8 mouse cellular contexts compared by ENCODE assay signal in genomic region chr17:56139858-56140595, GRCm38 (mm10). TPM values are rescaled to one million over a fixed set of nuclear protein-coding genes. Genes with fewer than 3 reads are reported as not detected.
A peak's percentile ranks its signal among the peaks of the same experiment; 100 is the strongest.
DNase-seq lines count a peak whose midpoint lies in the region; ATAC-seq and TF ChIP-seq lines count a peak whose summit lies in the region.

Gene Sema6b (minus strand): TSS chr17:56140343.

- no peaks in the 10 kb centered on the region for H3K4me1 ChIP-seq in bone marrow, adult 2 months (ENCODE audit: control insufficient read depth, insufficient read depth, low read length)
- H3K4me1 ChIP-seq in forebrain, embryonic 12.5 days = peaks cover 40% of the 10 kb centered on the region
- H3K4me1 ChIP-seq in hindbrain, embryonic 14.5 days (replicated peaks; ENCODE audit: control insufficient read depth, insufficient read depth, low read length) = peaks cover 17% of the 10 kb centered on the region
- H3K4me1 ChIP-seq in limb, embryonic 11.5 days (ENCODE audit: control insufficient read depth, insufficient read depth, low read length) = peaks cover 7% of the 10 kb centered on the region
- H3K4me1 ChIP-seq in midbrain, embryonic 16.5 days (ENCODE audit: control insufficient read depth, insufficient read depth, low read length) = peaks cover 32% of the 10 kb centered on the region

- no peaks in the 10 kb centered on the region for H3K36me3 ChIP-seq in forebrain, embryonic 12.5 days (replicated peaks)
- H3K36me3 ChIP-seq in hindbrain, embryonic 14.5 days (replicated peaks; ENCODE audit: control insufficient read depth, insufficient read depth) = no peaks in the 10 kb centered on the region
- H3K36me3 ChIP-seq in limb, embryonic 11.5 days (ENCODE audit: control insufficient read depth, insufficient read depth, low read length) = no peaks in the 10 kb centered on the region
- no peaks in the 10 kb centered on the region for H3K36me3 ChIP-seq in midbrain, embryonic 16.5 days (ENCODE audit: control insufficient read depth, insufficient read depth, low read length)

- ATAC-seq in forebrain, embryonic 12.5 days (ENCODE audit: low FRiP score) = peak; percentile 24
- peak; percentile 49 for ATAC-seq in hindbrain, embryonic 14.5 days (ENCODE audit: low FRiP score)
- ATAC-seq in limb, embryonic 11.5 days (ENCODE audit: insufficient number of reproducible peaks, low FRiP score, low TSS enrichment, low read depth) = no peak
- ATAC-seq in midbrain, embryonic 16.5 days = peak; percentile 46

- no peak; the same call in 1 of the 2 replicates for TF ChIP-seq POLR2A in bone marrow, adult 2 months (IDR thresholded peaks at IDR 0.05; ENCODE audit: borderline replicate concordance, control insufficient read depth, low read depth, low read length)

- TF ChIP-seq CTCF in bone marrow, adult 2 months (IDR thresholded peaks at IDR 0.05; ENCODE audit: control insufficient read depth, insufficient read depth, low read length) = no peak

- peak within 1 kb of the TSS; percentile 74 for H3K9ac ChIP-seq in forebrain, embryonic 12.5 days
- H3K9ac ChIP-seq in hindbrain, embryonic 14.5 days = peak within 1 kb of the TSS; percentile 87
- H3K9ac ChIP-seq in limb, embryonic 11.5 days (ENCODE audit: low read length) = peak within 1 kb of the TSS; percentile 50
- peak within 1 kb of the TSS; percentile 90 for H3K9ac ChIP-seq in midbrain, embryonic 16.5 days (ENCODE audit: low read depth, low read length)

- peak within 1 kb of the TSS; percentile 7; the same call in 1 of the 2 replicates for H3K27ac ChIP-seq in bone marrow, adult 2 months (ENCODE audit: control insufficient read depth, insufficient read depth, low read depth, low read length, poor library complexity)
- peak within 1 kb of the TSS; percentile 50 for H3K27ac ChIP-seq in forebrain, embryonic 12.5 days
- H3K27ac ChIP-seq in hindbrain, embryonic 14.5 days = peak within 1 kb of the TSS; percentile 78
- no peak within 1 kb of the TSS for H3K27ac ChIP-seq in limb, embryonic 11.5 days (replicated peaks; ENCODE audit: low read depth, low read length)
- peak within 1 kb of the TSS; percentile 78 for H3K27ac ChIP-seq in midbrain, embryonic 16.5 days (ENCODE audit: low read length)

- 2% methylated on average over 78 of the region's 79 CpGs for WGBS in bone marrow, adult 2 months
- 2% methylated on average over 59 of the region's 79 CpGs for WGBS in forebrain, embryonic 12.5 days
- 1% methylated on average over 76 of the region's 79 CpGs for WGBS in hindbrain, embryonic 14.5 days
- under 1% methylated on average over 76 of the region's 79 CpGs for WGBS in limb, embryonic 11.5 days
- 1% methylated on average over 61 of the region's 79 CpGs for WGBS in midbrain, embryonic 16.5 days

- H3K4me2 ChIP-seq in forebrain, embryonic 12.5 days = peak within 1 kb of the TSS; percentile 96
- H3K4me2 ChIP-seq in hindbrain, embryonic 14.5 days (replicated peaks) = peak within 1 kb of the TSS; percentile 79
- peak within 1 kb of the TSS; percentile 99 for H3K4me2 ChIP-seq in limb, embryonic 11.5 days (ENCODE audit: low read depth, severe bottlenecking)
- H3K4me2 ChIP-seq in midbrain, embryonic 16.5 days (ENCODE audit: low read length) = peak within 1 kb of the TSS; percentile 73

- H3K4me3 ChIP-seq in bone marrow, adult 2 months (replicated peaks; ENCODE audit: control insufficient read depth, low read depth, low read length) = peak within 1 kb of the TSS; percentile 53
- peak within 1 kb of the TSS; percentile 78 for H3K4me3 ChIP-seq in forebrain, embryonic 12.5 days (replicated peaks)
- H3K4me3 ChIP-seq in hindbrain, embryonic 14.5 days (replicated peaks; ENCODE audit: low read length) = peak within 1 kb of the TSS; percentile 85
- peak within 1 kb of the TSS; percentile 63 for H3K4me3 ChIP-seq in limb, embryonic 11.5 days (ENCODE audit: low read depth, low read length)
- peak within 1 kb of the TSS; percentile 84 for H3K4me3 ChIP-seq in midbrain, embryonic 16.5 days (ENCODE audit: low read depth, low read length)

- H3K27me3 ChIP-seq in forebrain, embryonic 12.5 days = peaks cover 93% of the 10 kb centered on the region
- H3K27me3 ChIP-seq in hindbrain, embryonic 14.5 days (ENCODE audit: control insufficient read depth, insufficient read depth, low read length) = no peaks in the 10 kb centered on the region
- peaks cover 55% of the 10 kb centered on the region for H3K27me3 ChIP-seq in limb, embryonic 11.5 days (ENCODE audit: control insufficient read depth, insufficient read depth, low read length)
- H3K27me3 ChIP-seq in midbrain, embryonic 16.5 days (ENCODE audit: control insufficient read depth, insufficient read depth, low read depth, low read length) = no peaks in the 10 kb centered on the region

- peak; percentile 76 for DNase-seq in gastrocnemius, postnatal 10 days
- DNase-seq in gastrocnemius, adult 8-10 months (ENCODE audit: low spot score in 2 of 2) = no peak
- peak; percentile 79 for DNase-seq in hindbrain, embryonic 14.5 days (ENCODE audit: low spot score)
- DNase-seq in limb, embryonic 11.5 days (ENCODE audit: low spot score) = peak; percentile 81
- DNase-seq in thymus, postnatal 0 days (ENCODE audit: low spot score) = peak; percentile 78

- H3K9me3 ChIP-seq in forebrain, embryonic 12.5 days = no peaks in the 10 kb centered on the region
- no peaks in the 10 kb centered on the region for H3K9me3 ChIP-seq in hindbrain, embryonic 14.5 days (ENCODE audit: control insufficient read depth, low read length)
- no peaks in the 10 kb centered on the region for H3K9me3 ChIP-seq in limb, embryonic 11.5 days (ENCODE audit: control insufficient read depth, low read length)
- H3K9me3 ChIP-seq in midbrain, embryonic 16.5 days (replicated peaks; ENCODE audit: control insufficient read depth, low read length, poor library complexity, severe bottlenecking) = no peaks in the 10 kb centered on the region

RNA-seq across cellular contexts. Expression of gene Sema6b, which starts in this region (rescaled TPM):
- 10 to 100 TPM; 14.4 to 14.7 TPM for total RNA-seq in gastrocnemius, postnatal 10 days (2021)
- 1 to 10 TPM; 1.4 to 2.7 (median 1.9) TPM for total RNA-seq in gastrocnemius, adult 8-10 months (2022)
- polyA plus RNA-seq in bone marrow, adult 2 months (2011; ENCODE audit: insufficient read depth, insufficient read length, low replicate concordance, missing spikeins) = 3.2 and 3.9 TPM in 2 replicates
- 4.8 and 5.4 TPM in 2 replicates for polyA plus RNA-seq in forebrain, embryonic 12.5 days (2016; fragmentation: Nextera tagmentation; extraction: Ambion mirVana)
- polyA plus RNA-seq in hindbrain, embryonic 14.5 days (2014; fragmentation: Nextera tagmentation; extraction: Ambion mirVana) = 18.3 and 20.5 TPM in 2 replicates
- 0.60 and 0.88 TPM in 2 replicates for polyA plus RNA-seq in limb, embryonic 11.5 days (2014; fragmentation: Nextera tagmentation; extraction: Ambion mirVana)
- 13.2 and 14.4 TPM in 2 replicates for polyA plus RNA-seq in midbrain, embryonic 16.5 days (2015; fragmentation: Nextera tagmentation; extraction: Ambion mirVana)
- 1.0 TPM in 2 replicates for polyA plus RNA-seq in thymus, postnatal 0 days (2015; fragmentation: Nextera tagmentation; extraction: Ambion mirVana)

Comparison
In these comparisons a context has a peak if more than half of its experiments do, and no peak if none do; other contexts are left out.
1. RNA of gene Sema6b (total RNA-seq): 14.4 to 14.7 TPM in gastrocnemius, postnatal 10 days; 1.4 to 2.7 TPM in gastrocnemius, adult 8-10 months; every median in the first group is over 4 times any median in the second.
2. DNase-seq: peak in gastrocnemius, postnatal 10 days (single experiment), hindbrain, embryonic 14.5 days (single experiment) and thymus, postnatal 0 days (single experiment); none in gastrocnemius, adult 8-10 months (0 of 2).
3. Peak in DNase-seq, H3K4me3 ChIP-seq, H3K9ac ChIP-seq and H3K4me2 ChIP-seq in limb, embryonic 11.5 days; RNA of the gene not detected or under 1 TPM.
4. Peak in every context shown above with its lines, with median percentiles within 50 percentile points of each other: H3K4me3 ChIP-seq, H3K4me2 ChIP-seq and H3K9ac ChIP-seq.